Mouse (Mus musculus) ES-Bruce4 (cell line): Measurements from ENCODE around the gene Usp28. TPM values are rescaled to one million over a fixed set of nuclear protein-coding genes. Genes with fewer than 3 reads are reported as not detected.

ENCODE experiments used
- H3K27ac ChIP-seq: 2 replicates; pipeline ENCODE4 v1.5.1; 2012; ENCODE audit warnings: low read length, inconsistent platforms; ENCODE audit not compliant: insufficient read depth
- H3K27me3 ChIP-seq: 2 replicates; pipeline ENCODE4 v1.6.1; 2012; ENCODE audit warnings: mild to moderate bottlenecking, low read length, inconsistent platforms; ENCODE audit not compliant: control insufficient read depth, poor library complexity, insufficient read depth, severe bottlenecking
- H3K36me3 ChIP-seq: 2 replicates; pipeline ENCODE4 v1.6.1; 2012; ENCODE audit warnings: inconsistent platforms, mild to moderate bottlenecking, low read length, moderate library complexity; ENCODE audit not compliant: control insufficient read depth, poor library complexity, insufficient read depth, severe bottlenecking
- H3K4me1 ChIP-seq: one replicate; pipeline ENCODE4 v1.8.1; 2011; ENCODE audit warnings: low read length; ENCODE audit not compliant: control insufficient read depth, insufficient read depth
- H3K4me3 ChIP-seq: 2 replicates; pipeline ENCODE4 v1.5.1; 2011; ENCODE audit warnings: low read depth, mild to moderate bottlenecking, low read length
- H3K9ac ChIP-seq: 2 replicates; pipeline ENCODE4 v1.6.1; 2012; ENCODE audit warnings: low read depth, mild to moderate bottlenecking, inconsistent platforms; ENCODE audit not compliant: poor library complexity, severe bottlenecking
- H3K9me3 ChIP-seq: replicated peaks from 2 replicates; pipeline ENCODE4 v1.6.1; 2012; ENCODE audit warnings: mild to moderate bottlenecking, low read length, inconsistent platforms; ENCODE audit not compliant: control insufficient read depth, poor library complexity, insufficient read depth, severe bottlenecking
- CTCF ChIP-seq: IDR thresholded peaks from one replicate; pipeline ENCODE4 v1.8.1; 2011; ENCODE audit warnings: low read depth, low read length
- EP300 ChIP-seq: IDR thresholded peaks from 2 replicates; pipeline ENCODE4 v1.6.1; 2011; ENCODE audit warnings: low read depth, low read length; ENCODE audit not compliant: insufficient read depth
- POLR2A ChIP-seq: IDR thresholded peaks from one replicate; pipeline ENCODE4 v1.8.1; 2011; ENCODE audit warnings: low read length; ENCODE audit not compliant: insufficient read depth
- polyA plus RNA-seq: library from polyadenylated mRNA; stranded (reverse); fragments of >200 nt; gene quantifications from 2 replicates; pipeline ENCODE4 v1.2.4, GENCODE M21; 2011; ENCODE audit warnings: low read depth; ENCODE audit not compliant: missing spikeins, insufficient read depth, insufficient read length

The Usp28 gene
- polyA plus RNA-seq, 1 experiment: 134 TPM

- H3K27me3 ChIP-seq: no peaks in the 10 kb centered on the region
- TF ChIP-seq CTCF: no peak
- TF ChIP-seq POLR2A: no peak
- no peak for TF ChIP-seq EP300
Measured at GRCm38 (mm10) chr9:49050901-49051300, 65.7 kb downstream of the Usp28 start.

GRCm38 (mm10) chr9:49051349-49051748 lies 66.2 kb downstream of the Usp28 start:
- TF ChIP-seq CTCF (peak; percentile 93), POLR2A (no peak)
- Histone ChIP-seq H3K9ac (no peak overlapping the region), H3K4me3 (no peak overlapping the region), H3K4me1 (no peaks in the 10 kb centered on the region), H3K27me3 (no peaks in the 10 kb centered on the region), H3K9me3 (no peaks in the 10 kb centered on the region), H3K27ac (no peak overlapping the region), H3K36me3 (no peaks in the 10 kb centered on the region)

More at GRCm38 (mm10) chr9:49050901-49051300, 65.7 kb downstream of the Usp28 start:
- Histone ChIP-seq H3K36me3 (no peaks in the 10 kb centered on the region), H3K9ac (no peak overlapping the region), H3K9me3 (no peaks in the 10 kb centered on the region), H3K4me1 (no peaks in the 10 kb centered on the region), H3K4me3 (no peak overlapping the region), H3K27ac (no peak overlapping the region)

GRCm38 (mm10) chr9:49054028-49054427 lies 68.9 kb downstream of the Usp28 start:
- Histone ChIP-seq H3K4me1 (no peaks in the 10 kb centered on the region), H3K9me3 (no peaks in the 10 kb centered on the region), H3K4me3 (no peak overlapping the region), H3K27ac (no peak overlapping the region), H3K27me3 (no peaks in the 10 kb centered on the region), H3K36me3 (peaks cover 7% of the 10 kb centered on the region; the same call in 1 of the 2 replicates), H3K9ac (0 out of 2 replicates have a peak overlapping the region, but pooled peaks have one; percentile 90)
- TF ChIP-seq CTCF (no peak), EP300 (no peak), POLR2A (no peak)

GRCm38 (mm10) chr9:49055333-49056205 lies 70.4 kb downstream of the Usp28 start, which contains the start of gene Zw10:
Zw10 (plus strand) TSS chr9:49055613.
- TF ChIP-seq EP300 (peak; percentile 16; the same call in 1 of the 2 replicates), CTCF (no peak), POLR2A (no peak)
- no peaks in the 10 kb centered on the region for H3K27me3 ChIP-seq
- no peaks in the 10 kb centered on the region for H3K4me1 ChIP-seq
- H3K9ac ChIP-seq: peak within 1 kb of the TSS; percentile 90
- no peaks in the 10 kb centered on the region for H3K9me3 ChIP-seq
- no peak within 1 kb of the TSS for H3K27ac ChIP-seq
- peak within 1 kb of the TSS; percentile 94 for H3K4me3 ChIP-seq
- peaks cover 7% of the 10 kb centered on the region; the same call in 1 of the 2 replicates for H3K36me3 ChIP-seq

GRCm38 (mm10) chr9:49076847-49077246 lies 91.7 kb downstream of the Usp28 start:
- H3K9ac ChIP-seq: no peak overlapping the region
- no peak overlapping the region for H3K4me3 ChIP-seq
- TF ChIP-seq EP300: no peak
- no peak for TF ChIP-seq POLR2A
- TF ChIP-seq CTCF: no peak
- no peak overlapping the region for H3K27ac ChIP-seq
- peaks cover 35% of the 10 kb centered on the region for H3K36me3 ChIP-seq
- H3K9me3 ChIP-seq: no peaks in the 10 kb centered on the region
- no peaks in the 10 kb centered on the region for H3K4me1 ChIP-seq
- no peaks in the 10 kb centered on the region for H3K27me3 ChIP-seq

DNA sequence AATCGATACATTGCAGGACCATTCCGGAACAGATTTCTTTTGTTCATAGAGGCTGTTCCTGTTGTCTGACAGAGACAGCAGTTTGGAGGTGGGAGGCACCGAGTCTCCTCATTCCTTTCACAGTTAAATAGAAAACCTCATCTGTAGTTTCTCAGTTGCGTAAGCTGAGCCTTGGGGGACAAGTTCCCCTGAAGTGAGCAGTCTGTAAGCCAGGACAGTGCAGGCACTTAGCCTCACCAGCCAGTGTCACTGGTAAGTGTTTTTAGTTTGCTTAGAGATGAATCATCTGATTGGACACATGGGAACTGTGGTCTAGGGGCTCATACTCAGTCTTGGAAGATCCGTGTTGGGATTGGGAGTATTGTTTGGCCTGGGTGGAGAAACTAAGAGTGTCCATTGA lies 95.9 kb downstream of the Usp28 start, which contains the start of gene Tmprss5:
Gene Tmprss5, plus strand, starts transcription at position 154 of the 400 bp plus-strand sequence.
- Histone ChIP-seq H3K27ac (peak within 1 kb of the TSS; percentile 30; the same call in 1 of the 2 replicates), H3K4me3 (no peak within 1 kb of the TSS), H3K36me3 (peaks cover 16% of the 10 kb centered on the region), H3K4me1 (peaks cover 2% of the 10 kb centered on the region), H3K9ac (no peak within 1 kb of the TSS), H3K27me3 (no peaks in the 10 kb centered on the region), H3K9me3 (no peaks in the 10 kb centered on the region)
- TF ChIP-seq EP300 (no peak), POLR2A (no peak), CTCF (no peak)
